Mouse (Mus musculus): Measurements from ENCODE around the gene Asb8.

DNA sequence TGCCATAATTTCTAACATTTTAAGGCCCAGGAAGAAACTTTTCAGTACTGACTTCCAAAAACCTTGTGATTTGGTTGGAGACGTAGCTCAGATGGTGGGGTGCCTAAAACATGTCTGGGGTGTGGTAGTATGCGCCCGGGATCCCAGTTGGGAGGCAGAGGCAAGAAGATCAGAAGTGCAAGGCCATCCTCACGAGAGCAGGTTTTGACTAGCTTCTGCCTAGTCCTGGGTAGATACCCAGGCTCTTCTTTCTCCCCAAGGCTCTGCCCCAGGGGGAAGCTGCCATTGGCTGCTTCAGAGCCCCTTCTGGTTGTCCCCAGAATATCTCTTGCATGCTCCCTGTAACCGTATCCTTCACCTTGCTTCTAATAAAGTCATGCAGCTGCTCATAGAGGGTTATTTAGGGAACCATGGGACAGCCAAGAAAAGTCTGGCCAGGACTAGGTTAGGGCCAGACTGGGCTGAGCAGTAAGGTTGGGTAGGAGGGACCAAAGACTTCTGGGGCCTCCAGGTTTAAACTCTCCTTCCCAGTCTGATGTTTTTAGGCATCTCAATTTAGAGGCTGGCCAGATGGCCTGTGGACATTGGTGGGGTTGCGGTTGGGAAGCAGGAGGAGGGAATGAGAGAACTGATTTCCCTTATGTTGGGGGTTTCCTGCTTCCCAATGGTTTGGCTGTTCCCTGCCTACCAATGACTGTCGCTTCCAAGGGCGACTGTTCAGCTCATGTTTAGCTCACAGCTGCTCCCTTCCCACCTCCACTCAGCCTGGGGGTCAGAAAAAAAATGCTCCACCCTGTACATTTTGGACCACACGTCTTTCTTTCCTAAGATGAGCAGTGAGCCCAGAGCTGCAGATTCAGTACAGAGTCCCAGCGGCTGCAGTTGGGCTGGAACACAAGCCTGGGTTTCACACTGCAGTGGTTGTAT lies 50.3 kb downstream of the Asb8 start:
- TF ChIP-seq CTCF (IDR thresholded peaks at IDR 0.05; ENCODE audit: borderline replicate concordance, extremely low read depth, insufficient read depth, insufficient read length) (no peak), POLR2A (IDR thresholded peaks at IDR 0.05; ENCODE audit: borderline replicate concordance, extremely low read depth, insufficient read depth, insufficient read length, poor library complexity, severe bottlenecking) (no peak)

Measured in brain, embryonic 14.5 days (tissue).